Mouse (Mus musculus) A20 (cell line): ENCODE data around the gene Rasgrp2.
A peak's percentile ranks its signal among the peaks of the same experiment; 100 is the strongest.

ENCODE experiments used
- DNase-seq: peaks from one replicate; pipeline ENCODE4 v3.0.0-alpha.2; 2011; ENCODE audit warnings: low read depth, low spot score

Gene Rasgrp2

DNA sequence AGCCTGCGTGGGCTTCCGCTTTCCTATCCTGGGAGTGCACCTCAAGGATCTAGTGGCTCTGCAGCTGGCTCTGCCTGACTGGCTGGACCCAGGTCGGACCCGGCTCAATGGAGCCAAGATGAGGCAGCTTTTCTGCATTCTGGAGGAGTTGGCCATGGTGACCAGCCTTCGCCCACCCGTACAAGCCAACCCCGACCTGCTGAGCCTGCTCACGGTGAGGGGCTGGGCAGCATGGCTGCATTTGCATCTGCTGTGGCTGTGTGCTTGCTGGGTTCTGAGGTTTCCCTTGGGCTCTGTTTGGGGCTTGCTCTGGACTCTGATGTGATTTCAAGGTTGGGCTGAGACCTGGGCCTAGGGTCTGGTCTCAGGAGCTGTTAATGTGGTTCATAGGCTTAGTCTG, 8.0 kb downstream of the Rasgrp2 start:
- no peak for DNase-seq

DNA sequence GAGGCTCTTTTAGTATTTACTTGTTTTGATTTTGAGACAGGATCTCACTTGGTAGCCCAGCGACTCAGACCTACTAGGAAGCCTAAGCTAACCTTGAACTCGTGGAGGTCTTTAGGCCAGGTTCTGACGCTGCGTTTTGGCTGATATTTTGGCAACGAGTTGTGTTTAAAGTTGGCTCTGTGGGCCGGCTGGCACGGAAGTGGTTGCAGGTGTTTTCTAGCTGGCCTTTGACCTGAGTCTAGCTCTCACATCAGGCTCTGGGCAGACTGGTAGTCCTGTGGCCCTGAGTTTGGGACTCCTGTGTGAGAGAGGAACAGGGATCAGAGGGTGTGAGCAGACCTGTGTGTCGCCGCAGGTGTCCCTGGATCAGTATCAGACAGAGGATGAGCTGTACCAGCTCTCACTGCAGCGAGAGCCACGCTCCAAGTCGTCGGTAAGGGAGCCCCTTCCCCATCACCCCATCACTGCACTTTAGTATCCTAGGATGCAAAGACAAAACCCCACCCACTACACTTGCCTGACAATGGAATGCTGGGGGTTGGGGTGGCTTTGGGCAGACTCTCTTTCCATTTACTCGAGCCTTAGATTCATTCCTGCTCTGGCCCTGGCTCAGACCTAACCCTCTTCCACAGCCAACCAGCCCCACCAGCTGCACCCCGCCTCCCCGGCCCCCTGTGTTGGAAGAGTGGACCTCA, 8.8 kb downstream of the Rasgrp2 start:
- DNase-seq: peak; percentile 57

DNA sequence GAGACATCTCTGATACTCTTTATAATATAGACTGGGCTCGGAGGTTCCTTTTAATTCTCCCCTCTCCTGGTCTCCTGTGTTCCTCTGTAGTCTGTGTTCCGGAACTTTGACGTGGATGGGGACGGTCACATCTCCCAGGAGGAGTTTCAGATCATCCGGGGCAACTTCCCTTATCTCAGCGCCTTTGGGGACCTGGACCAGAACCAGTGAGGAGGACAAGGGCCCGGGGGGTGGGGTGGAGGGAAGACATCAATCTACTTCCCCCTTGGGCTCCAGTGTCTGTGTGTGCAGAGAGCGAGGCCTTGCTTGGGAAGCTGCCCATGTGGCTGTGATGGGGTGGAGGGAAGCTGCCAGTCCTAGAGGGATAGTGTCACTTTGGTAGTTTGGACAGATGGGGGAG, 9.6 kb downstream of the Rasgrp2 start:
- DNase-seq: peak; percentile 38

DNA sequence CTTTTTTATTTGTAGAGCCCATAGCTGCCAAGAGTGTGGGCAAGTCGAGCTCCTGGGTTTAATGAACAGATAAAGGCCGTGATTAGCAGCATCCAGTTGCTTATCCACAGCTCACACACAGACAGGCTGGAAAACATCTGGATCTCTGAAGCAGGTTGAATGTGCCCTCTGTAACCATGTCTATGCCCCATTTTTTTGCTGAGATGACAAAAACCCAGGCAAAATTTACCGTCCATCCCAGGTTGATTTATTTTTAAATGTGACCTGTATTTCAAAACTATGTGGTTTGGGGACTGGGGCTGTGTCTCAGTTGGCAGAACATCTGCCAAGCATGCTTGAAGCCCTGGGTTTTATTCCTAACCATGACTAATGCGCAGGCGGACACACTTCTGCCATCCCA, 10.0 kb downstream of the Rasgrp2 start:
- no peak for DNase-seq

DNA sequence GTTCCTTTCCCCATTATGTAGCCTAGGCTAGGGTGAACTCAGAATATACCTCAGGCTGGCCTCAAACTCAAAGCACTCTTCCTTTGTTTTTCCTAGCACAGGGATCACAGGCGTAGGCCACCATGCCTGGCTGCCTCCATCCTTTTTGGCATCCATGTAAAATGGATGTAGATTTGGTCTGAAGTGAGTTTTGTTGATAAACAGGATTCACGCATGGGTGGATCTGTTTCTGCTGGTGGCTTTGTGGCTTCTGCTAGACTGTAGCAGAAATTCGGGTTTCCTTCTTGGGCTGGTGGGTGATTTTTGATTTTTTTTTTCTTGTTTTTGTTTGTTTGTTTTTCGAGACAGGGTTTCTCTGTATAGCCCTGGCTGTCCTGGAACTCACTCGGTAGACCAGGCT, 10.8 kb downstream of the Rasgrp2 start:
- DNase-seq: peak; percentile 87

DNA sequence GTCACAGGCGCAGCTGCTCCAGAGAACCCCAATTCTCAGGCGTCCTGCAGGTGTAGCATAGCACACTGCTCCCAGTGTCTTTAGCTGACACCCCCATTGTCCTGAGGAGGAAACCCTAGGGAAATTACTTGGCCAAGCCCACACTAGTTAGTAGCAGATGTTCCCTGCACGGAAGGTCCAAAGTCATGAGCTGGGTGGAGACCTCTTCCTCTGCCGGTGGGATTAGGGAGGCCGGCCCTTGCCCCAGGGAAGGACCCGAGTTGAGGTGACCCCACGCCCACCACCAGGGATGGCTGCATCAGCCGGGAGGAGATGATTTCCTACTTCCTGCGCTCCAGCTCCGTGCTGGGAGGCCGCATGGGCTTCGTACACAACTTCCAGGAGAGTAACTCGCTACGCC, 13.7 kb downstream of the Rasgrp2 start:
- DNase-seq: no peak

DNA sequence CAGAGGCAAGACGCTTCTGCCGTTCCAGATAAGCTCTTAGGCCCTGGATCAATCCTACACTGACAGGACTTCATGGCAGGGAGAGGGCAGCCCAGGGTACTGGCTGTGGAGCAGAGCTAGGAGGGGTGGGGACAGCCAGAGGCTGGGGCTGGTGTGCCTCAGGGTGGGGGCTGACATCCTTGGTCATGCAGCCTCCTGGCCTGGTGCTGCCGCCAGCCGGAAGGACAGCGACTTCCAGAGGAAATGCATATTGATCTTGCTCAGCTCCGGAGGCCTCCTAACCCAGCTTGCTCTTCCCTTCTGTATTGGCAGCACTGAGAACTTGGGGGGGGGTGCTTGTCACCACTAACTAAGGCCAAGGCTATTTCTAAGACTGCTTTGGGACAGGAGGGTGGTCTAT, 16.3 kb downstream of the Rasgrp2 start:
- no peak for DNase-seq

DNA sequence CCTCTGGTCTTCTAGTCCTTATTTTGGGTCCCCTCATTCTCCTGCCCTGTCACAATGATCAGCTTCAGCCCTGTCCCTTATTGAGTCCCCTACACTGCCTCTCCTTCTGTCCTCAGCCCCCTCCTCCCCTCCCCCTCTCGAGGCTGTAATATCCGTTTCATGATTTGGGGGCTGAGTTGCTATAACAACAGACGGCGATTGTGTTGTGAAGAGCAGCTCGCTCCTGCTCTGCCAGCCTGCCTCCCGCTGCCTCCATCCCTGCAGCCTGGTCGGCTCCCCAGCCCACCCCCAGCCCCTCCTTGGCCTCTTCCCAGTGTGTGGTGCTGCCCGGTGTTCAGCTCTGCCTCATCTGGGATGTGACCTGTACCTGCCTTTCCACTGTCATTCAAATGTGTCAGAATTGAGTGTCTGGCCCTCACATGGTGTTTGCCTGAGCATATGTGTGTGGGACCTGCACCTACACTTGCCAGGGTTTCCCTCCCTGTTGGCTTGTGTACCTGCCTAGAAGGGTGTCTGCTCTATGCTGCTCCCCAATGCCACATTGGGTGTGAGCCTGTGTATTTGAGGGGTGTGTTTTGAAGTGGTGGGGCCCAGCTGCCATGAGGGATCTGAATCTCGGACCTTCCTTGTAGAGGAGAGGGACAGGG, 17.1 kb downstream of the Rasgrp2 start:
- no peak for DNase-seq

DNA sequence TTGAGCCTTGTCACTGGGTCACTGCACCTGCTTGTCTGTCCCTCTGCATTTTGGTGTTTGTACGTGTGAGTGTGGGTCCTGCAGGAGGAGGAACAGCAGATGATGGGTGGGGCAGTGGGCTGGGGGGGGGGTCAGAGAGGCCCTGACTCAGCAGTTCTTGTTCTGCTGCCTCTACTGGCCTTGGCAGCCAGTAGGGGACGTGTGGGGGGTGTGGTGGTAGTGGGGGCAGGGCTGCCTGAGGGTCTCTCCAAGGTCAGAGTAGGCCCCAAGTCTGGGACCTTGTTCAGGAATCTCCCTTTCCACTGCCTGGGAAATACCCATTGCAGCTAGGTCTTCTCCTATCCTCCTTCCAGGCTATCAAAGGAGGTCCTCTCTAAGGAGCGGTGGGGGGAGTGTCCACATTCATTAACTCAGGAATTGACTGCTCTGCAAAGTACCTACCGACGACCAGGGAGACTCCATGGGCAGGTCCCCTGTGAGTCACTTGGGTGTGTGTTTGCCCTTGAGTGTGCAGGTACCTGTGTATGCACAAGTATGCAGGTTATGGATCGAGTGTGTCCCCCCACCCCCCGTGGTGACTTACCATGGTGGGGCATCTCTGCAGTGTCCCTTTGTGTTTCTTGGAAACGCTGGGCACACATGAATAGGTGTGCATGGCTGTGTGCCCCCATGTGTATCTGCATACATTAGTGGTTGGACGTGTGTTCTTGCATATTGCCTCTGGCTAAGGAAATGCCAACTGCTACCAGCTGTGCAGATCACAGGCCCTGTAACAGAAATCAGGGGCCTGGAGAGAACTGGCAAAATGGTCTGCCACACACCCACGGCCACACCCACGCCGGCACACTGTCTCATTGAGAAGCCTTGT, 18.0 kb downstream of the Rasgrp2 start:
- no peak for DNase-seq

DNA sequence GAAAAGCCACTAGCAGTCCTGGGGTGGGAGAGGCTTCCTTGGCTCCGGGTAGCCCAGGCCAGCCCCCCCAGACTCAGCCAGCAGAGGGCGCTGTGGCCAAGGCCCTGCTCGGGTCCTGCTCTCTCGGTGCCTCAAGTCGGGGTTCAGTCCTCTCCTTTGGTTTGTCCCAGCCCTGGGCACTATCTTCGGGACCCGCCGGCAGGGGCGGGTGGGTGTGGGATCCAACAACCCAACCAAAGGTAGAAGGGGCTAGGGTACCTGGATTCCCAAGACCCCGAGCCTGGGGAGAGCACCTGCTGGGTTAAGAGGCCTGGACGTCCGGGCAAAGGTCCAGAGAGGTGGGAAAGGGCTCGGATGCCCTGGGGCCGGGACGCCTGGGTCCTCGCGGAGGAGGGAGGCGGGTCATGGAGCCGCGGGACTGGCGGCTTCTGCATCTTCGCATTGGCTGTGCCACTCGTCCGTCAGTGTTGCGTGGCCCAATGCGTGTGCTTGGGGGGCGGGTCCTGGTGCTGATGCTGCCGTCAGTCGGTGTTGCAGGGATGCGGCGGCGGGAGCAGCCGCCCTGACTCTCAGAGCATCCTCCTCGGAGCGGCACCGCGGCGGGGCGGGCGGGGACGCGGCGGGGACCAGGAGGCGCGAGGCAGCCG, 19.2 kb downstream of the Rasgrp2 start, which contains the start of gene Nrxn2:
Gene Nrxn2 (plus strand): TSS at position 499 of the 647 bp plus-strand sequence.
- DNase-seq: peak; percentile 91

DNA sequence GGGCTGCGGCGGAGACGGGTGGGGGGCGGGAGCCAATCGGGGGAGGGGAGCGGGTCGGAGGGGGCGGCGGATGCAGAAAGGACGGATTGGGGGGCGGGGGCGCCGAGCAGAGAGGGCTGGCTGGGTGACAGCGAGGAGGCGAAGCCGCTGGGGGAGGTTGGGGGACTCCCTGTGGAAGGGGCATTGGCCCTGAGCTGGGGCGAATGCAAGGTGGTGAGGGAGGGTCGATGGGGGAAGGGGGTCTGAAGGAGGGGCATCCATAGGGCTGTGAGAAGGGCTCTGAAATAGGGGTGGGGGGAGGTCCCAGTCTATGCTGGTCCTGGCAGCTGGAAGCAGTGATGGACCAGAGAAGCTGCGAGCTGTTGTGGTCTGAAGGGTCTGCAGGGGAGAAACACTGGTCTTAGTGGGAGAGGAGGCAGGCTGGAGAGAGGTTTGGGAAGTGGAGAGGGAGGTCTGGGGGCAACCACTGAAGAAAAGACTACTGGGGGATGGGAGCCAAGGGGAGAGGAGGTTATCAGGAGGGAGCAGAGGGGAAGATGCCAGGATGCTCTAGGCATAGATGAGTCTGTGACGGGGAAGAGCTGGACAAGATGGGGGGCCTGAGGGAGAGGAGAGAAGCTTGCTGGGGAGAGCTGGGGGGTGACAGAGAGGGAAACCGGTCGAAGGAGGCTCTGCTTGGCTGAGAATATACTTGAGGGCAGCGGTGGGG, 20.0 kb downstream of the Rasgrp2 start:
- no peak for DNase-seq

DNA sequence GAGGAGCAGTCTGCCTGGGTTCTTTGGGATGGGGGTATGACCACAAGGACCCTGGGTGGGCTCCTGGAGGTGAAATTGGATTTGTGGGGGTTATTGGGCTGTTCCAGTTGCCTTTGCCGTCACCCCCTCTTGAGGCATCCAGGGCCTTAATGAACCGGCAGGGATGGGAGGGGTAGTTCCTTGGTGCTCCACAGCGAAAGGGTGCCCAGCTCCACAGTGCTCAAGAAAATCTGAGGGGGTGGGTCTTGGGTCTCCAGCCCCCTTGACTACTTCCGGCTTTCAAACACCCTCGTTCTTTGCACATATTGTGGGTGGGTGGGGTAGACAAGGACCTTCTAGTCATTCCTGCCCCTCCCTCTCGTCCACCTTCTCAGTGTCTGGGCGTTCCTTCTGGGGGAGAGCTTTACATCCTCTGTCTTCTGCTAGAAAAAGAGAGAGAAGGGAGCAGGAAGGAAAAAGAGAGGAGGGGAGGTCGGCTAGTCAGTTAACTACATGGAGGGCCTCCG, 20.7 kb downstream of the Rasgrp2 start:
- no peak for DNase-seq

DNA sequence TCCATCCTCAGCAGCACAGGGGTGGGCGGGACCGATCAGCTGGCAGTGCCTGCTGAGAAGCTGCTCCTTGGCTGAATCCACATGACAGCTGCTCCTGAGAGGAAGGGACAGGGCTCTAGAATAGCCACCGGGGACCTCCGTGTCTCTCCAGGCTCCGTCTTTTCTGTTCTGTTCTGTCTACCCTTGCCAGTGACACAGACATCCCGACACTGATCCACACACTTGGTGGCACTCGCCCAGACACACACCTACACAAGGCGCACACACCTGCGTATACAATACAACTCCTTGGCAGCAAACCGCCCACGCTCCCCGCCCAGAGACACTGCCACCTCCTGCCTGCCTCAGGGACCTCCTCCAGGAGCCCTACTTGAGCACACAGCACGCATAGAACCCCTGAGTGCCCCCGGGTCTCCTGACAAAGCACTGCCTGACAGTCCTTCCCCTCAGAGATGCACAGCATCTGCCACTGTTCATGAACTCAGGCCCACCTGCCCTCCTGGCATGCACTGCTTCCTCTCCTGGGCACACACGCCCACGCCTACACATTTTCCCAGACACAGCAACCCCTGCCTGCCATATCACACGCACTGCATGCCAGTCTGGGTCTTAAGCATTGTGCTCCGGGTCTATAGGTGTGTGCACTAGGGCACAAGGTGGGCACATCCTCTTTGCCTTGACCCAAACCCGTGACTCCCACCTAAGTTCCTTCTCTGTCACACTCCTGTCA, 21.5 kb downstream of the Rasgrp2 start:
- no peak for DNase-seq

DNA sequence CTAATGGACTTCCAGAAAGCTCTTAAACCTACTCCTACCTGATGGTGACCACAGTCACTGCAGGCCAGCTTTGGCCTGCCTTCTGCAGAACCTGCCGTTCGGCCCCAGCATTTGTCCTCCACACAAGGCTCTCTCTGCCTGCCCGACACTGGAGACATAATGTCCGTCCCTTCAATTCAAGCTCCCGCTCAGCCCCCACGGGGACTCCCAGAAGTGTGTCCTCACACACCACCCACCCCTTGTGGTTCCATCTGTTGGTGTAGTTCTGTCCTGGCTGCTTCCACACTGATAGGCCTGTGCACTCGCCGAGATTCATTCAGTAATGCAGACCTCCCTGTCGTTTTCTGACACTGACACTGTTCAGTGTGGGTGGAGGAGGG, 22.1 kb downstream of the Rasgrp2 start:
- DNase-seq: no peak

DNA sequence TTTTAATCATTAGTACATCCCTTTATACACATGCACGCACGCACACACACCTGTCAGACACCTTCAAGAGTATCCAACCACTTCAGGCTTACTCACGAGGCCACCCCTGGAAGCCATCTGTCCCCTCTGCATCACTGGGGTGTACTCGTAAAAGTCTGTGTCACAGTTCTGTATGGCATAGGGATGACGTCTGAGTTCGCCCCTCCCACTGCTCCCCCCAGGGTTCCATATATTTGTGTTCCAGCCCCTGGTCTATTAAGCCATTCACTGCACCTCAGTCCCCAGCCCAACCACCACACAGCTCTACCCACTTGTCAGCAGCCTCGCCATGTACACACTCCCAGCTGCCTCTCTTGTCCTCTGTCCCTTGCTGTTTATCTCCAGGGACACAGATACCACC, 22.9 kb downstream of the Rasgrp2 start:
- no peak for DNase-seq

DNA sequence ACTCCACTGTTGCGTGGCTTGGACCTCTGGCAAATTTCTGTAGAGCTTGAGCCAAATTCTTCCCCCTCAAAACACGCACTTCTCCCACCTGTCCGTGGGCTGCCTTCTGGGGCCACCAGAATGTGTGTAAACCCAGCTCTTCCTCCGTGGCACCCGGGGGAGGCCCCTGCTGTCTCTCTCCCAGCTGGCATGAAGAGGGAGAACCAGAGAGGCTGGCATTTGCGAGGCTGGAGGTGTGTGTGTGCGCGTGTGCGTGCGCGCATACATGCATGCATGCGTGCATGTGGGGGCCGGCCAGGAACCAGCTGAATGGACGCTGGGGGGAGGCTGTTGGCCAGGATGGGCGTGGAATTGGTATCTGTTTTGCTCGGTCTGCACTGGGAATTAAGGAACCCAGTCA, 24.1 kb downstream of the Rasgrp2 start:
- DNase-seq: no peak

DNA sequence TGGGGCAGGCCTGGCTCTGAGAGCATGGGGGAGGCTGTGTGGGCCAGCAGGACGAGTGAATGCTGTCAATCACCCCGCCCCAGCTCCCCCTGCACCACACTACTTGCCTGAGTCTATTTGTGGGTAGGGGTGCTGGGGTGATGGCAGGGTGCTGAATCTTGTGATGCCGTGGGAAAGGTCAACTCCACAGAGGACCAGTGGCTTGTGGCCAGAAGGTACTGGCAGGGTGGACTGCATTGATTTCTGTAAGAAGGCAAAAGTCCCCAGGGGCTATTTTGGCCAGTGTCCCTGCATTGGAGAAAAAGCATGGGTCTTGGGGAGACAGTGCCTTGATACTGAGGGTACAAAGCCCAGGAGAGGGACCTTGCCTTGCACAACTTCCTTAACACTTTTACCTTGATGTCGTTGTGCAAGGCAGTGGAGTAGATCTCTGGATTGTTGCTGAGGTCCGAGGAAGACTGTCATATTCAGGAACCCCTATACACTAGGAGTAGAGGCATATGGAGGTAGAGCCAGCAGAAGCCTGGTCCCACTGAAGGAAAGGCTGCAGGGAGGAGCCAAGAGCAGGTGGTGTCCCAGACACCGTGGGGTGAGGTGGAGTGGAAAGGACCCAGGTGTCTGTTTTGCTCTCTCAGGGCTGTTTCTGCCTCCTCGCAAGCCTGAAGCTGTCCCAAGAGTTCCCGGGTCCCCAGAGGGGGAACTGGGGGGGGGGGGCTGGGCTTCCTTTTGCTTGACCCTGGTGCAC, 25.2 kb downstream of the Rasgrp2 start:
- DNase-seq: no peak

DNA sequence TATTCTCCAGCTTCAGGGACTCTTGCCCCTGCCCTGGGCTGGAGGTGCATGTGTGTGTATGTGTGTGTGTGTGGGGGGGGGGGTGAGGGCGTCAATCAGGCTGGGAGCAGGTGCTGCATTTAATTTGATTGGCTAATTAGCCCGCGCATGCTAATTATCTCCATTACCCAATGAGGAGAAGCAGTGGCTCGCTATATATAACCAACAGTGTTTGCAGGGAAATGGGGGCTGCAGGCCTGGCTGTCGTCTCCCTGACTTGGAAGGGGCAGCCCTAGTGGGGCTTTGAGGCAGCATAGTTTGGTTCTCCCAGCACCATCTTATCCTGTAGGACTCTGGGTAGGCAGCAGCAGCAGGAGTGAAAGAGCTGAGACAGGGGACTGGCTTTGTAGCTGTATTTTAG, 26.5 kb downstream of the Rasgrp2 start:
- no peak for DNase-seq

DNA sequence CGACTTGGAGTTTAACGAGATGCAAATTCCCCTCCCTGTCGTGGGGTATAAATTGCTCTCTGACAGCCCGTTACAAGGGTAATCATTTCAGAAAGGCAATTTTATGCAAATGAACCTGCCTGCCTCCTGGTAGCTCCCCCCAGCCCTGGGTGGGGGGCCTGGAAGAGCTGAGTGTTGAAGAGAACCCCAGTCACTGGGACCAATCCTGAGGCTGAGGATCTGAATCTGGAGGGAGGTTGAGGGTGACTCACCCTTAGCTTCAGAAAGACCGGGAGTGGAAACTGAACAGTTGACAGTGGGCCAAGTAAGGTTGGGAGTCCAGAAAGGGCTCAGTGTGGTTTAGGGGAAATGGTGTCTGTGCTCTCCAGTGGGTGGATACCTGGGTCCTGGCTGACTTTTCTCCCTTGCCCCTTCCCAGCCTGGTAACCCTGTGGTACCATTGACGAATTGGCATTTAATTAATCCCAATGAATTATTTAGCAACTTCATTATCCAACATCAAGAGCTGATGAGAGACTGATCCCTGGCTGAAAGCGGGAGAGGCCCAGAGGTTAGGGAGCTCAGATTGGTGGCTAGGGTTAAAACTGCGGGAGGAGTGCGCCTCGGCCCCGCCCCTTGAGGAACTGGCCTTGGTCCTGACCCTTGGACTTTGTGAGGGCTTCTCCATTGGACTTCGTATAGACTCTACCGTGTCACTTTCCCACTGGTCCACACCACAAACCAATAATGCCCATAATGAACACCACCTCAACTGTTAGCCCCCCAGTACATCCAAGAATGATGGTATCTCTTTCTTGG, 27.8 kb downstream of the Rasgrp2 start:
- DNase-seq: peak; percentile 35
